Mouse (Mus musculus) intestine, embryonic 14.5 days (tissue): ENCODE results near the gene Prph. TPM values are rescaled to one million over a fixed set of nuclear protein-coding genes. Genes with fewer than 3 reads are reported as not detected.
A peak's percentile ranks its signal among the peaks of the same experiment; 100 is the strongest.

Source experiments
- ATAC-seq: fragments of 200-750 bp; cut with Nextera tagmentation; replicated peaks from 2 replicates; pipeline ENCODE4 v1.8.0; 2017; ENCODE audit warnings: low read depth, moderate number of reproducible peaks, moderate TSS enrichment, moderate library complexity; ENCODE audit not compliant: low FRiP score, low TSS enrichment
- DNase-seq: peaks from one replicate; pipeline ENCODE4 v3.0.0-alpha.2; 2018; ENCODE audit warnings: low spot score
- H3K27ac ChIP-seq: fragments of 300-500 bp; sonication (generic); 2 replicates; pipeline ENCODE4 v1.5.1; 2014; ENCODE audit warnings: low read depth, mild to moderate bottlenecking, control low read depth
- H3K27me3 ChIP-seq: fragments of 300-500 bp; sonication (generic); replicated peaks from 2 replicates; pipeline ENCODE4 v1.6.1; 2014; ENCODE audit warnings: low read length, control low read depth; ENCODE audit not compliant: control insufficient read depth, insufficient read depth
- H3K36me3 ChIP-seq: fragments of 300-500 bp; sonication (generic); 2 replicates; pipeline ENCODE4 v1.6.1; 2014; ENCODE audit warnings: low read length, control low read depth; ENCODE audit not compliant: control insufficient read depth, insufficient read depth
- H3K4me1 ChIP-seq: fragments of 300-500 bp; sonication (generic); replicated peaks from 2 replicates; pipeline ENCODE4 v1.6.1; 2014; ENCODE audit warnings: low read length, control low read depth, mixed read lengths; ENCODE audit not compliant: control insufficient read depth, insufficient read depth
- H3K4me2 ChIP-seq: fragments of 300-500 bp; sonication (generic); 2 replicates; pipeline ENCODE4 v1.6.1; 2014; ENCODE audit warnings: low read length
- H3K4me3 ChIP-seq: fragments of 300-500 bp; sonication (generic); 2 replicates; pipeline ENCODE4 v1.5.1; 2014; ENCODE audit warnings: low read depth, low read length, control low read depth, mixed read lengths
- H3K9ac ChIP-seq: fragments of 300-500 bp; sonication (generic); 2 replicates; pipeline ENCODE4 v1.6.1; 2014; ENCODE audit warnings: mild to moderate bottlenecking, low read length
- H3K9me3 ChIP-seq: fragments of 300-500 bp; sonication (generic); 2 replicates; pipeline ENCODE4 v1.6.1; 2016; ENCODE audit warnings: low read length, control low read depth; ENCODE audit not compliant: control insufficient read depth
- WGBS: fragments of 180-500 bp; shearing (Covaris S2); extraction: QIAGEN DNeasy Blood & Tissue Kit; methylation state at CpG from one replicate; pipeline ENCODE4 v1.1.7; 2014; 5-methylcytosine and 5-hydroxymethylcytosine counted together
- polyA plus RNA-seq: library from polyadenylated mRNA; unstranded; fragments of >200 nt; fragmentation: Nextera tagmentation; extraction: Ambion mirVana; gene quantifications from 2 replicates; pipeline ENCODE4 v1.2.1, GENCODE M21; 2014

Prph gene
- polyA plus RNA-seq, 1 experiment from 2014 or later = 56.3 TPM

GRCm38 (mm10) chr15:99087253-99088075 lies 32.5 kb downstream of the Prph start, which contains the start of gene C1ql4:
TSS of gene C1ql4 (minus strand) at chr15:99087817.
- DNase-seq (peak; percentile 74), ATAC-seq (no peak)
- Histone ChIP-seq H3K36me3 (peaks cover 10% of the 10 kb centered on the region), H3K9ac (no peak within 1 kb of the TSS), H3K27me3 (peaks cover 94% of the 10 kb centered on the region), H3K4me1 (peaks cover 18% of the 10 kb centered on the region), H3K4me2 (peak within 1 kb of the TSS; percentile 43), H3K4me3 (peak within 1 kb of the TSS; percentile 18), H3K9me3 (no peaks in the 10 kb centered on the region), H3K27ac (no peak within 1 kb of the TSS)
- WGBS = 10% methylated on average over 60 of the region's 60 CpGs

- 0 out of 2 replicates have a peak, but pooled peaks cover 3% of the 10 kb centered on the region for H3K36me3 ChIP-seq
- peak; percentile 95 for DNase-seq
- peaks cover 99% of the 10 kb centered on the region for H3K27me3 ChIP-seq
- peak overlapping the region; percentile 18 for H3K4me3 ChIP-seq
- ATAC-seq = peak; percentile 24; the same call in 1 of the 2 replicates
- WGBS = 1% methylated on average over 23 of the region's 27 CpGs
- peak overlapping the region; percentile 43 for H3K4me2 ChIP-seq
- no peaks in the 10 kb centered on the region for H3K9me3 ChIP-seq
- no peak overlapping the region for H3K27ac ChIP-seq
- H3K9ac ChIP-seq = no peak overlapping the region
- H3K4me1 ChIP-seq = peaks cover 18% of the 10 kb centered on the region
Measured at GRCm38 (mm10) chr15:99088292-99088691, 33.3 kb downstream of the Prph start.

GRCm38 (mm10) chr15:99089069-99089468 lies 34.1 kb downstream of the Prph start:
- Histone ChIP-seq H3K4me2 (0 out of 2 replicates have a peak overlapping the region, but pooled peaks have one; percentile 5), H3K9me3 (no peaks in the 10 kb centered on the region), H3K36me3 (no peaks in the 10 kb centered on the region), H3K27me3 (peaks cover 100% of the 10 kb centered on the region), H3K4me1 (peaks cover 13% of the 10 kb centered on the region; the same call in 1 of the 2 replicates), H3K9ac (no peak overlapping the region), H3K4me3 (no peak overlapping the region), H3K27ac (no peak overlapping the region)
- 12% methylated on average over 14 of the region's 14 CpGs for WGBS
- DNase-seq = no peak
- no peak for ATAC-seq

- Histone ChIP-seq H3K27ac (no peak within 1 kb of the TSS), H3K4me2 (peak within 1 kb of the TSS; percentile 90), H3K4me1 (peaks cover 32% of the 10 kb centered on the region), H3K36me3 (no peaks in the 10 kb centered on the region), H3K9ac (peak within 1 kb of the TSS; percentile 27; the same call in 1 of the 2 replicates), H3K4me3 (peak within 1 kb of the TSS; percentile 41), H3K27me3 (peaks cover 97% of the 10 kb centered on the region), H3K9me3 (no peaks in the 10 kb centered on the region)
- ATAC-seq = no peak
- 37% methylated on average over 8 of the region's 8 CpGs for WGBS
- DNase-seq = no peak
Measured at GRCm38 (mm10) chr15:99092870-99093269, 37.9 kb downstream of the Prph start, which contains the start of gene Dnajc22. TSS of gene Dnajc22 (plus strand) at chr15:99093170.

- no peak overlapping the region for H3K27ac ChIP-seq
- peaks cover 25% of the 10 kb centered on the region for H3K4me1 ChIP-seq
- DNase-seq = peak; percentile 78
Measured at GRCm38 (mm10) chr15:99093291-99094258, 38.6 kb downstream of the Prph start.

GRCm38 (mm10) chr15:99094631-99095270 lies 39.8 kb downstream of the Prph start:
- peaks cover 22% of the 10 kb centered on the region for H3K4me1 ChIP-seq
- no peak overlapping the region; the same call in 1 of the 2 replicates for H3K4me3 ChIP-seq
- peaks cover 97% of the 10 kb centered on the region for H3K27me3 ChIP-seq
- DNase-seq (no peak), ATAC-seq (no peak)
- H3K36me3 ChIP-seq = no peaks in the 10 kb centered on the region
- no peak overlapping the region for H3K27ac ChIP-seq
- WGBS = 1% methylated on average over 27 of the region's 27 CpGs
- H3K9ac ChIP-seq = no peak overlapping the region
- H3K9me3 ChIP-seq = no peaks in the 10 kb centered on the region
- H3K4me2 ChIP-seq = 0 out of 2 replicates have a peak overlapping the region, but pooled peaks have one; percentile 8

More at GRCm38 (mm10) chr15:99093291-99094258, 38.6 kb downstream of the Prph start:
- no peaks in the 10 kb centered on the region for H3K9me3 ChIP-seq
- H3K27me3 ChIP-seq = peaks cover 97% of the 10 kb centered on the region
- peak overlapping the region; percentile 27; the same call in 1 of the 2 replicates for H3K9ac ChIP-seq
- ATAC-seq = peak; percentile 53
- WGBS = under 1% methylated on average over 56 of the region's 56 CpGs
- H3K4me3 ChIP-seq = peak overlapping the region; percentile 41
- H3K36me3 ChIP-seq = no peaks in the 10 kb centered on the region
- H3K4me2 ChIP-seq = peak overlapping the region; percentile 90

GRCm38 (mm10) chr15:99095356-99095755 lies 40.4 kb downstream of the Prph start:
- Histone ChIP-seq H3K9me3 (no peaks in the 10 kb centered on the region), H3K4me1 (peaks cover 22% of the 10 kb centered on the region), H3K9ac (no peak overlapping the region), H3K4me2 (no peak overlapping the region), H3K36me3 (no peaks in the 10 kb centered on the region), H3K27me3 (peaks cover 94% of the 10 kb centered on the region), H3K4me3 (no peak overlapping the region), H3K27ac (no peak overlapping the region)
- no peak for ATAC-seq
- WGBS = 7% methylated on average over 6 of the region's 6 CpGs
- no peak for DNase-seq
